Mouse (Mus musculus) liver, embryonic 11.5 days (tissue): ENCODE measurements around the gene Gdf1. TPM values are rescaled to one million over a fixed set of nuclear protein-coding genes. Genes with fewer than 3 reads are reported as not detected.

Source experiments
- ATAC-seq: fragments of 200-750 bp; cut with Nextera tagmentation; replicated peaks from 2 replicates; pipeline ENCODE4 v1.8.0; 2017; ENCODE audit warnings: moderate number of reproducible peaks, mild to moderate bottlenecking, moderate TSS enrichment, moderate library complexity; ENCODE audit not compliant: low FRiP score
- DNase-seq: peaks from one replicate; pipeline ENCODE4 v3.0.0-alpha.2; 2017; ENCODE audit warnings: low spot score
- H3K27ac ChIP-seq: fragments of 300-500 bp; sonication (generic); 2 replicates; pipeline ENCODE4 v1.5.1; 2014; ENCODE audit warnings: mild to moderate bottlenecking, low read depth, low read length, control low read depth
- H3K27me3 ChIP-seq: fragments of 300-500 bp; sonication (generic); replicated peaks from 2 replicates; pipeline ENCODE4 v1.6.1; 2014; ENCODE audit warnings: low read length, mixed read lengths; ENCODE audit not compliant: control insufficient read depth, insufficient read depth
- H3K36me3 ChIP-seq: fragments of 300-500 bp; sonication (generic); 2 replicates; pipeline ENCODE4 v1.6.1; 2014; ENCODE audit warnings: mild to moderate bottlenecking, low read length, moderate library complexity, mixed read lengths; ENCODE audit not compliant: control insufficient read depth, insufficient read depth
- H3K4me1 ChIP-seq: fragments of 300-500 bp; sonication (generic); replicated peaks from 2 replicates; pipeline ENCODE4 v1.6.1; 2014; ENCODE audit warnings: low read length, mixed read lengths; ENCODE audit not compliant: control insufficient read depth, insufficient read depth
- H3K4me2 ChIP-seq: fragments of 300-500 bp; sonication (generic); 2 replicates; pipeline ENCODE4 v1.6.1; 2014; ENCODE audit warnings: mild to moderate bottlenecking, control low read depth, moderate library complexity
- H3K4me3 ChIP-seq: fragments of 300-500 bp; sonication (generic); 2 replicates; pipeline ENCODE4 v1.5.1; 2014; ENCODE audit warnings: low read depth, low read length, control low read depth
- H3K9ac ChIP-seq: fragments of 300-500 bp; sonication (generic); 2 replicates; pipeline ENCODE4 v1.6.1; 2014; ENCODE audit warnings: low read depth, low read length, control low read depth
- H3K9me3 ChIP-seq: fragments of 300-500 bp; sonication (generic); 2 replicates; pipeline ENCODE4 v1.6.1; 2016; ENCODE audit warnings: low read length, inconsistent platforms, mixed read lengths; ENCODE audit not compliant: control insufficient read depth
- WGBS: fragments of 180-500 bp; shearing (Covaris S2); extraction: QIAGEN DNeasy Blood & Tissue Kit; methylation state at CpG from one replicate; pipeline ENCODE4 v1.1.7; 2014; 5-methylcytosine and 5-hydroxymethylcytosine counted together
- polyA plus RNA-seq: library from polyadenylated mRNA; unstranded; fragments of >200 nt; fragmentation: Nextera tagmentation; extraction: Ambion mirVana; gene quantifications from 2 replicates; pipeline ENCODE4 v1.2.1, GENCODE M21; 2014

Gene Gdf1
- polyA plus RNA-seq, 1 experiment from 2014 or later, result 2.6 TPM

- ATAC-seq, result no peak
- 70% methylated on average over 3 of the region's 3 CpGs for WGBS
- Histone ChIP-seq H3K9me3 (no peaks in the 10 kb centered on the region), H3K9ac (no peak overlapping the region), H3K4me1 (peaks cover 11% of the 10 kb centered on the region), H3K27ac (no peak overlapping the region), H3K36me3 (peaks cover 23% of the 10 kb centered on the region), H3K27me3 (no peaks in the 10 kb centered on the region), H3K4me3 (peak overlapping the region; percentile 93; the same call in 1 of the 2 replicates), H3K4me2 (peak overlapping the region; percentile 93)
- no peak for DNase-seq
Measured at GRCm38 (mm10) chr8:70300881-70301280, 28.7 kb upstream of the Gdf1 start.

GRCm38 (mm10) chr8:70302358-70302890 is 27.2 kb upstream of the Gdf1 start, which contains the start of the genes Ddx49 and Cope:
Gene Ddx49, minus strand, starts transcription at chr8:70302489.
Gene Cope, plus strand, starts transcription at chr8:70302518.
- H3K9me3 ChIP-seq, result no peaks in the 10 kb centered on the region
- peak within 1 kb of the TSS; percentile 51 for H3K27ac ChIP-seq
- peak; percentile 89 for ATAC-seq
- peak within 1 kb of the TSS; percentile 90 for H3K9ac ChIP-seq
- under 1% methylated on average over 40 of the region's 40 CpGs for WGBS
- DNase-seq, result peak; percentile 94
- peak within 1 kb of the TSS; percentile 93 for H3K4me2 ChIP-seq
- H3K27me3 ChIP-seq, result no peaks in the 10 kb centered on the region
- peaks cover 24% of the 10 kb centered on the region for H3K36me3 ChIP-seq
- peak within 1 kb of the TSS; percentile 93 for H3K4me3 ChIP-seq
- peaks cover 11% of the 10 kb centered on the region for H3K4me1 ChIP-seq

GRCm38 (mm10) chr8:70302901-70303300 is 26.7 kb upstream of the Gdf1 start:
- ATAC-seq, result 0 out of 2 replicates have a peak, but pooled peaks have one; percentile 17
- H3K27me3 ChIP-seq, result no peaks in the 10 kb centered on the region
- H3K4me2 ChIP-seq, result peak overlapping the region; percentile 93
- no peak for DNase-seq
- peak overlapping the region; percentile 93 for H3K4me3 ChIP-seq
- H3K36me3 ChIP-seq, result peaks cover 25% of the 10 kb centered on the region
- peak overlapping the region; percentile 90 for H3K9ac ChIP-seq
- WGBS, result 4% methylated on average over 16 of the region's 16 CpGs
- H3K4me1 ChIP-seq, result peaks cover 11% of the 10 kb centered on the region
- H3K27ac ChIP-seq, result peak overlapping the region; percentile 51
- H3K9me3 ChIP-seq, result no peaks in the 10 kb centered on the region

- Histone ChIP-seq H3K9me3 (no peaks in the 10 kb centered on the region), H3K9ac (no peak overlapping the region), H3K4me1 (no peaks in the 10 kb centered on the region; the same call in 1 of the 2 replicates), H3K4me3 (no peak overlapping the region), H3K27me3 (no peaks in the 10 kb centered on the region), H3K4me2 (no peak overlapping the region), H3K36me3 (peaks cover 60% of the 10 kb centered on the region), H3K27ac (no peak overlapping the region)
- ATAC-seq, result no peak
- DNase-seq, result no peak
- WGBS, result 45% methylated on average over 2 of the region's 2 CpGs
Measured at GRCm38 (mm10) chr8:70309311-70309710, 20.3 kb upstream of the Gdf1 start.

GRCm38 (mm10) chr8:70313399-70313798 is 16.2 kb upstream of the Gdf1 start:
- H3K27me3 ChIP-seq, result peaks cover 16% of the 10 kb centered on the region
- 87% methylated on average over 2 of the region's 2 CpGs for WGBS
- no peak overlapping the region for H3K9ac ChIP-seq
- no peaks in the 10 kb centered on the region for H3K9me3 ChIP-seq
- H3K27ac ChIP-seq, result no peak overlapping the region
- H3K4me3 ChIP-seq, result no peak overlapping the region
- H3K36me3 ChIP-seq, result peaks cover 35% of the 10 kb centered on the region
- no peak for ATAC-seq
- no peak for DNase-seq
- H3K4me2 ChIP-seq, result no peak overlapping the region
- H3K4me1 ChIP-seq, result peaks cover 18% of the 10 kb centered on the region

- H3K4me2 ChIP-seq, result peak within 1 kb of the TSS; percentile 92
- peaks cover 18% of the 10 kb centered on the region for H3K4me1 ChIP-seq
- peak; percentile 70 for DNase-seq
- WGBS, result 4% methylated on average over 66 of the region's 66 CpGs
- peak within 1 kb of the TSS; percentile 60 for H3K9ac ChIP-seq
- H3K27me3 ChIP-seq, result peaks cover 16% of the 10 kb centered on the region
- H3K4me3 ChIP-seq, result peak within 1 kb of the TSS; percentile 62
- no peak within 1 kb of the TSS for H3K27ac ChIP-seq
- H3K36me3 ChIP-seq, result peaks cover 18% of the 10 kb centered on the region
- ATAC-seq, result peak; percentile 70
- no peaks in the 10 kb centered on the region for H3K9me3 ChIP-seq
Measured at GRCm38 (mm10) chr8:70315624-70316510, 13.8 kb upstream of the Gdf1 start, which contains the start of gene Cers1. Gene Cers1, plus strand, starts transcription at chr8:70315775.

GRCm38 (mm10) chr8:70316511-70317504 is 12.8 kb upstream of the Gdf1 start:
- Histone ChIP-seq H3K4me1 (peaks cover 18% of the 10 kb centered on the region), H3K4me2 (peak overlapping the region; percentile 92), H3K36me3 (peaks cover 11% of the 10 kb centered on the region), H3K9me3 (no peaks in the 10 kb centered on the region), H3K4me3 (peak overlapping the region; percentile 62), H3K9ac (no peak overlapping the region), H3K27ac (no peak overlapping the region), H3K27me3 (peaks cover 16% of the 10 kb centered on the region)
- no peak for DNase-seq
- WGBS, result 24% methylated on average over 15 of the region's 15 CpGs
- ATAC-seq, result peak; percentile 25; the same call in 1 of the 2 replicates

GRCm38 (mm10) chr8:70317872-70318271 is 11.7 kb upstream of the Gdf1 start:
- peaks cover 16% of the 10 kb centered on the region for H3K27me3 ChIP-seq
- H3K4me1 ChIP-seq, result peaks cover 18% of the 10 kb centered on the region
- 74% methylated on average over 5 of the region's 5 CpGs for WGBS
- no peak for DNase-seq
- H3K36me3 ChIP-seq, result peaks cover 5% of the 10 kb centered on the region
- no peak for ATAC-seq
- no peaks in the 10 kb centered on the region for H3K9me3 ChIP-seq
- H3K4me3 ChIP-seq, result no peak overlapping the region
- H3K4me2 ChIP-seq, result no peak overlapping the region
- H3K27ac ChIP-seq, result no peak overlapping the region
- no peak overlapping the region for H3K9ac ChIP-seq
